Mouse (Mus musculus): Measurements from ENCODE around the gene Macrod2.

The Macrod2 gene

GRCm38 (mm10) chr2:140592537-140593261 is 197.6 kb downstream of the Macrod2 start:
- no peak for DNase-seq

GRCm38 (mm10) chr2:140596906-140597305 is 201.8 kb downstream of the Macrod2 start:
- DNase-seq, result no peak

GRCm38 (mm10) chr2:140615451-140615850 is 220.3 kb downstream of the Macrod2 start:
- no peak for DNase-seq

- DNase-seq, result no peak
These were observed 226.7 kb downstream of the Macrod2 start for GRCm38 (mm10) chr2:140621730-140622337.

GRCm38 (mm10) chr2:140653481-140653880 is 258.4 kb downstream of the Macrod2 start:
- no peak for DNase-seq

- DNase-seq, result no peak
These were observed 258.9 kb downstream of the Macrod2 start for GRCm38 (mm10) chr2:140653978-140654377.

GRCm38 (mm10) chr2:140662673-140663072 is 267.6 kb downstream of the Macrod2 start:
- no peak for DNase-seq

- DNase-seq, result no peak
These were observed 269.3 kb downstream of the Macrod2 start for GRCm38 (mm10) chr2:140664381-140664780.

- no peak for DNase-seq
These were observed 271.7 kb downstream of the Macrod2 start for GRCm38 (mm10) chr2:140666846-140667245.

- DNase-seq, result no peak
These were observed 272.3 kb downstream of the Macrod2 start for GRCm38 (mm10) chr2:140667261-140668047.

GRCm38 (mm10) chr2:140668311-140668710 is 273.2 kb downstream of the Macrod2 start:
- DNase-seq, result peak; percentile 32

- no peak for DNase-seq
These were observed 274.0 kb downstream of the Macrod2 start for GRCm38 (mm10) chr2:140669081-140669480.

- no peak for DNase-seq
These were observed 274.7 kb downstream of the Macrod2 start for GRCm38 (mm10) chr2:140669786-140670185.

GRCm38 (mm10) chr2:140670457-140670856 is 275.3 kb downstream of the Macrod2 start:
- DNase-seq, result peak; percentile 7

- peak; percentile 89 for DNase-seq
These were observed 276.0 kb downstream of the Macrod2 start, which contains the start of gene Flrt3 for GRCm38 (mm10) chr2:140670963-140671702. Flrt3 (minus strand) TSS chr2:140671469.

- no peak for DNase-seq
These were observed 278.4 kb downstream of the Macrod2 start for GRCm38 (mm10) chr2:140673466-140673865.

- no peak for DNase-seq
These were observed 281.6 kb downstream of the Macrod2 start for GRCm38 (mm10) chr2:140676728-140677127.

GRCm38 (mm10) chr2:140690906-140691305 is 295.8 kb downstream of the Macrod2 start:
- DNase-seq, result no peak

GRCm38 (mm10) chr2:140691403-140691802 is 296.3 kb downstream of the Macrod2 start:
- no peak for DNase-seq

GRCm38 (mm10) chr2:140692461-140692860 is 297.4 kb downstream of the Macrod2 start:
- no peak for DNase-seq

GRCm38 (mm10) chr2:140693845-140694244 is 298.7 kb downstream of the Macrod2 start:
- no peak for DNase-seq

- no peak for DNase-seq
These were observed 303.5 kb downstream of the Macrod2 start for GRCm38 (mm10) chr2:140698585-140698984.

- no peak for DNase-seq
These were observed 308.3 kb downstream of the Macrod2 start for GRCm38 (mm10) chr2:140703377-140703776.

All from kidney, adult 11 months (tissue).